Mouse (Mus musculus) liver, postnatal 0 days (tissue): Measurements from ENCODE around the gene Dstyk.

Source experiments
- CTCF ChIP-seq: sonication (generic); IDR thresholded peaks from 2 replicates; pipeline ENCODE4 v1.5.1; 2016; ENCODE audit warnings: antibody characterized with exemption, low read depth
- EP300 ChIP-seq: IDR thresholded peaks from 2 replicates; pipeline ENCODE4 v1.6.1; 2016; ENCODE audit warnings: antibody characterized with exemption, low read depth, mild to moderate bottlenecking

DNA sequence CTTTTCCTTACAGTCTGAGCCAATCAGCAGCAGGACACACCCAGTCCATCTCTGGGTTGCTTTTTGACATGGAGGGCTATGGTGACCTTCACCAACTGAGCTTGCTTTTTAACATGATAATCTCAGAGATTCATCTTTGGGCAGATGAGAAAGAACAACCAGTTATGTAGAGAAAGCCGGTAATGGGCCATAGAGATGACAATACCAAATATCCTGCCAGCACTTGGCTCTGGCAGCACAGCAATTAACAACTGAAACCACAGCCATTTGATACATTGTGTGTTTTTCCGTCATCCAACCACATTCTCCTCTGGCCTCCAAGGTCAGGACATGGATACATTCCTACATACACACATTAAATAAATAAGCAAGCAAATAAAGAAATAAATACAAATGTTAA lies 53.7 kb downstream of the Dstyk start:
- no peak for TF ChIP-seq EP300
- no peak for TF ChIP-seq CTCF
